Mouse (Mus musculus) kidney, postnatal 0 days (tissue): ENCODE measurements around the gene Col15a1. TPM values are rescaled to one million over a fixed set of nuclear protein-coding genes. Genes with fewer than 3 reads are reported as not detected.

Experiments
- ATAC-seq: fragments of 200-750 bp; cut with Nextera tagmentation; replicated peaks from 2 replicates; pipeline ENCODE4 v1.8.0; 2017; ENCODE audit warnings: low read depth, moderate number of reproducible peaks, moderate TSS enrichment, moderate library complexity; ENCODE audit not compliant: low FRiP score
- DNase-seq: peaks from one replicate; pipeline ENCODE4 v3.0.0-alpha.2; 2016; ENCODE audit warnings: low spot score
- H3K27ac ChIP-seq: fragments of 300-500 bp; sonication (generic); 2 replicates; pipeline ENCODE4 v1.5.1; 2014; ENCODE audit warnings: mild to moderate bottlenecking
- H3K27me3 ChIP-seq: fragments of 300-500 bp; sonication (generic); 2 replicates; pipeline ENCODE4 v1.6.1; 2014; ENCODE audit warnings: low read length, mixed read lengths; ENCODE audit not compliant: insufficient read depth
- H3K36me3 ChIP-seq: fragments of 300-500 bp; sonication (generic); 2 replicates; pipeline ENCODE4 v1.6.1; 2014; ENCODE audit warnings: low read length, mixed read lengths; ENCODE audit not compliant: insufficient read depth
- H3K4me1 ChIP-seq: fragments of 300-500 bp; sonication (generic); replicated peaks from 2 replicates; pipeline ENCODE4 v1.6.1; 2014; ENCODE audit warnings: antibody characterized with exemption, low read length, mixed read lengths; ENCODE audit not compliant: insufficient read depth
- H3K4me2 ChIP-seq: fragments of 300-500 bp; sonication (generic); 2 replicates; pipeline ENCODE4 v1.6.1; 2014; ENCODE audit warnings: mild to moderate bottlenecking, low read length, moderate library complexity, mixed read lengths
- H3K4me3 ChIP-seq: fragments of 300-500 bp; sonication (generic); replicated peaks from 2 replicates; pipeline ENCODE4 v1.5.1; 2014; ENCODE audit warnings: low read depth, low read length
- H3K9ac ChIP-seq: fragments of 300-500 bp; sonication (generic); 2 replicates; pipeline ENCODE4 v1.6.1; 2014; ENCODE audit warnings: low read depth, low read length
- H3K9me3 ChIP-seq: fragments of 300-500 bp; sonication (generic); replicated peaks from 2 replicates; pipeline ENCODE4 v1.6.1; 2016; ENCODE audit warnings: low read length, inconsistent platforms, mixed read lengths
- CTCF ChIP-seq: IDR thresholded peaks from 2 replicates; pipeline ENCODE4 v1.5.1; 2016; ENCODE audit warnings: antibody characterized with exemption, low read depth, mild to moderate bottlenecking, moderate library complexity
- WGBS: fragments of 180-500 bp; shearing (Covaris S2); extraction: QIAGEN DNeasy Blood & Tissue Kit; methylation state at CpG from one replicate; pipeline ENCODE4 v1.1.7; 2014; 5-methylcytosine and 5-hydroxymethylcytosine counted together
- polyA plus RNA-seq: library from polyadenylated mRNA; unstranded; fragments of >200 nt; fragmentation: Nextera tagmentation; extraction: Ambion mirVana; gene quantifications from 2 replicates; pipeline ENCODE4 v1.2.1, GENCODE M21; 2015

Gene Col15a1
- polyA plus RNA-seq, 1 experiment from 2014 or later, result 46.5 TPM

DNA sequence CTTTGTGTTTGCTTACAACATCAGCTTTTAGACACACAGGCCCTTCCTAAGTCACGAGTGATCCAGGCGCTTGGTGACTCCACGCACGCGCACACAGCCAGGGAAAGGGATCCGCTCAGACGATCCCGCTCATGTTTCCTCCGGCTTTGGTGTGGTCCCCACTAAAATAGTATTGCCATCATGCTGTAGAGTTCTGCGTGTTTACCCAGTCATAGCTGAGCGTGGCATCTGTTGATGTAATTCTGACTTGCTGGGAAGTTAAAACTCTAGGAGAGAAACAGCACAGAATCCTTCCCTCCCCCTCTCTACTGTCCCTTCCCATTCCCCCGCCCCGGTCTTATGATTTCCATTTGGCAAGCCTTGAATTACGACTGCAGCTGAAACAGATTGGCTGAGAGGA, 104.7 kb downstream of the Col15a1 start:
- no peak overlapping the region for H3K9ac ChIP-seq
- no peaks in the 10 kb centered on the region for H3K27me3 ChIP-seq

GRCm38 (mm10) chr4:47313710-47314410, 105.9 kb downstream of the Col15a1 start:
- DNase-seq (no peak), ATAC-seq (no peak)
- H3K9me3 ChIP-seq, result no peaks in the 10 kb centered on the region
- H3K9ac ChIP-seq, result no peak overlapping the region
- no peak overlapping the region for H3K4me3 ChIP-seq
- H3K27me3 ChIP-seq, result no peaks in the 10 kb centered on the region
- TF ChIP-seq CTCF, result no peak
- no peaks in the 10 kb centered on the region for H3K36me3 ChIP-seq
- H3K4me1 ChIP-seq, result no peaks in the 10 kb centered on the region
- no peak overlapping the region for H3K27ac ChIP-seq
- 87% methylated on average over 8 of the region's 8 CpGs for WGBS
- H3K4me2 ChIP-seq, result no peak overlapping the region

More for the DNA sequence above, 104.7 kb downstream of the Col15a1 start:
- peak; percentile 28 for DNase-seq
- ATAC-seq, result no peak
- H3K4me3 ChIP-seq, result no peak overlapping the region
- H3K36me3 ChIP-seq, result no peaks in the 10 kb centered on the region
- TF ChIP-seq CTCF, result no peak
- H3K9me3 ChIP-seq, result no peaks in the 10 kb centered on the region
- 64% methylated on average over 14 of the region's 14 CpGs for WGBS
- no peak overlapping the region for H3K27ac ChIP-seq
- no peaks in the 10 kb centered on the region for H3K4me1 ChIP-seq
- no peak overlapping the region for H3K4me2 ChIP-seq

GRCm38 (mm10) chr4:47315458-47315857, 107.5 kb downstream of the Col15a1 start:
- no peak for TF ChIP-seq CTCF
- H3K4me1 ChIP-seq, result no peaks in the 10 kb centered on the region
- H3K27me3 ChIP-seq, result no peaks in the 10 kb centered on the region
- WGBS, result 75% methylated on average over 2 of the region's 2 CpGs
- no peak overlapping the region for H3K4me3 ChIP-seq
- ATAC-seq (no peak), DNase-seq (no peak)
- H3K36me3 ChIP-seq, result no peaks in the 10 kb centered on the region
- H3K27ac ChIP-seq, result no peak overlapping the region
- no peak overlapping the region for H3K4me2 ChIP-seq
- no peaks in the 10 kb centered on the region for H3K9me3 ChIP-seq
- no peak overlapping the region for H3K9ac ChIP-seq

GRCm38 (mm10) chr4:47316432-47316831, 108.5 kb downstream of the Col15a1 start:
- Histone ChIP-seq H3K27me3 (no peaks in the 10 kb centered on the region), H3K36me3 (no peaks in the 10 kb centered on the region), H3K9me3 (no peaks in the 10 kb centered on the region), H3K4me2 (no peak overlapping the region), H3K27ac (no peak overlapping the region), H3K4me3 (no peak overlapping the region), H3K9ac (no peak overlapping the region), H3K4me1 (no peaks in the 10 kb centered on the region)
- ATAC-seq (no peak), DNase-seq (no peak)
- no peak for TF ChIP-seq CTCF
- WGBS, result 70% methylated on average over 6 of the region's 6 CpGs

GRCm38 (mm10) chr4:47319561-47320321, 111.8 kb downstream of the Col15a1 start:
- Histone ChIP-seq H3K36me3 (no peaks in the 10 kb centered on the region), H3K9me3 (no peaks in the 10 kb centered on the region), H3K4me2 (no peak overlapping the region), H3K9ac (no peak overlapping the region), H3K27ac (no peak overlapping the region), H3K4me1 (no peaks in the 10 kb centered on the region), H3K4me3 (no peak overlapping the region), H3K27me3 (no peaks in the 10 kb centered on the region)
- whole genome bisulfite sequencing, result 78% methylated on average over 10 of the region's 10 CpGs
- no peak for TF ChIP-seq CTCF
- ATAC-seq (no peak), DNase-seq (no peak)

GRCm38 (mm10) chr4:47322315-47322714, 114.4 kb downstream of the Col15a1 start:
- H3K4me1 ChIP-seq, result no peaks in the 10 kb centered on the region
- ATAC-seq, result no peak

More at GRCm38 (mm10) chr4:47322315-47322714, 114.4 kb downstream of the Col15a1 start:
- TF ChIP-seq CTCF, result no peak
- WGBS, result 88% methylated on average over 3 of the region's 3 CpGs
- Histone ChIP-seq H3K9me3 (no peaks in the 10 kb centered on the region), H3K36me3 (no peaks in the 10 kb centered on the region), H3K27me3 (no peaks in the 10 kb centered on the region), H3K4me3 (no peak overlapping the region), H3K27ac (no peak overlapping the region), H3K9ac (no peak overlapping the region), H3K4me2 (no peak overlapping the region)
- no peak for DNase-seq
